Mouse (Mus musculus) macrophage (primary cell): ENCODE results near the gene Micu1. TPM values are rescaled to one million over a fixed set of nuclear protein-coding genes. Genes with fewer than 3 reads are reported as not detected.
"Not testable (repeated sequence)": the region's sequence is repeated elsewhere in the genome, so short reads cannot be mapped to it uniquely, and the experiment has no call there.

Experiments
- H3K27ac ChIP-seq: fragments of 350-480 bp; formaldehyde crosslinking; 2 replicates; pipeline ENCODE4 v1.9.0; 2021
- H3K36me3 ChIP-seq: fragments of 350-480 bp; formaldehyde crosslinking; 2 replicates; pipeline ENCODE4 v1.9.0; 2021; ENCODE audit errors: inconsistent target
- H3K4me3 ChIP-seq: fragments of 350-480 bp; formaldehyde crosslinking; 2 replicates; pipeline ENCODE4 v1.9.0; 2021; ENCODE audit errors: inconsistent target
- H3K79me2 ChIP-seq: fragments of 350-480 bp; formaldehyde crosslinking; 2 replicates; pipeline ENCODE4 v1.9.0; 2021; ENCODE audit errors: inconsistent target
- WGBS: methylation state at CpG from one replicate; pipeline ENCODE4 v1.1.7; 2026; ENCODE audit warnings: inconsistent platforms; ENCODE audit not compliant: missing documents; 5-methylcytosine and 5-hydroxymethylcytosine counted together
- polyA plus RNA-seq: library from polyadenylated mRNA; stranded (reverse); fragments of 250-400 nt; gene quantifications from 3 replicates; pipeline ENCODE4 v1.2.4, GENCODE M21; 2018; ENCODE audit warnings: inconsistent platforms

Gene Micu1
- polyA plus RNA-seq, 1 experiment from 2014 or later = 52.7 TPM

DNA sequence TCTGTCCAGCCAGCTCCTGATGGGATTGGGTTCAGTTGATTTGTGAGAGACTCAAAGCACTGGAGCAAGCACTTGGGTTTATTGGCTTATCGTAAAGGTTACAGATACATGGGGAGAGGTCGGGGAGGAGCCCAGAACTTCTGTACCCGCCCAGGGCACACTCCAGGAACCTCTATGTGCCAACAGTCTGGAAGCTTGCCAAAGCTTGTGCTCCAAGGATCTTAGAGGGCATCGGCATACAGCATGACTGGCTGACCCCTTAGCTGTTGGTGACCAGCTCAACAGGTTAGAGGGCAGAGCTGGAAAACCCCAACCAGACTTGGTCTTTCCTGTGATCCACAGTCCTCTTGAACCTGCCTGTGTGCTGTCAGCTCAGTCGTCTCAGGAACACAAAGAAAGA is 154.9 kb downstream of the Micu1 start:
- H3K27ac ChIP-seq = no peak overlapping the region
- no peaks in the 10 kb centered on the region for H3K36me3 ChIP-seq
- no peaks in the 10 kb centered on the region for H3K79me2 ChIP-seq
- H3K4me3 ChIP-seq = no peak overlapping the region
- 92% methylated on average over 5 of the region's 5 CpGs for WGBS

GRCm38 (mm10) chr10:59860684-59861083 is 158.4 kb downstream of the Micu1 start:
- Histone ChIP-seq H3K27ac (no peak overlapping the region), H3K79me2 (no peaks in the 10 kb centered on the region), H3K4me3 (no peak overlapping the region), H3K36me3 (peaks cover 23% of the 10 kb centered on the region)
- WGBS = 73% methylated on average over 9 of the region's 9 CpGs

- H3K27ac ChIP-seq = no peak overlapping the region
- peaks cover 23% of the 10 kb centered on the region for H3K36me3 ChIP-seq
- WGBS = 96% methylated on average over 10 of the region's 10 CpGs
- H3K79me2 ChIP-seq = no peaks in the 10 kb centered on the region
- no peak overlapping the region for H3K4me3 ChIP-seq
These were observed 158.9 kb downstream of the Micu1 start for GRCm38 (mm10) chr10:59861201-59861600.

GRCm38 (mm10) chr10:59862816-59863440 is 160.7 kb downstream of the Micu1 start:
- no peak overlapping the region for H3K4me3 ChIP-seq
- no peak overlapping the region for H3K27ac ChIP-seq
- peaks cover 23% of the 10 kb centered on the region for H3K36me3 ChIP-seq
- H3K79me2 ChIP-seq = no peaks in the 10 kb centered on the region
- WGBS = 95% methylated on average over 6 of the region's 6 CpGs

- H3K4me3 ChIP-seq = no peak overlapping the region
- WGBS = 89% methylated on average over 4 of the region's 4 CpGs
- H3K27ac ChIP-seq = no peak overlapping the region
These were observed 161.3 kb downstream of the Micu1 start for GRCm38 (mm10) chr10:59863620-59864019.

DNA sequence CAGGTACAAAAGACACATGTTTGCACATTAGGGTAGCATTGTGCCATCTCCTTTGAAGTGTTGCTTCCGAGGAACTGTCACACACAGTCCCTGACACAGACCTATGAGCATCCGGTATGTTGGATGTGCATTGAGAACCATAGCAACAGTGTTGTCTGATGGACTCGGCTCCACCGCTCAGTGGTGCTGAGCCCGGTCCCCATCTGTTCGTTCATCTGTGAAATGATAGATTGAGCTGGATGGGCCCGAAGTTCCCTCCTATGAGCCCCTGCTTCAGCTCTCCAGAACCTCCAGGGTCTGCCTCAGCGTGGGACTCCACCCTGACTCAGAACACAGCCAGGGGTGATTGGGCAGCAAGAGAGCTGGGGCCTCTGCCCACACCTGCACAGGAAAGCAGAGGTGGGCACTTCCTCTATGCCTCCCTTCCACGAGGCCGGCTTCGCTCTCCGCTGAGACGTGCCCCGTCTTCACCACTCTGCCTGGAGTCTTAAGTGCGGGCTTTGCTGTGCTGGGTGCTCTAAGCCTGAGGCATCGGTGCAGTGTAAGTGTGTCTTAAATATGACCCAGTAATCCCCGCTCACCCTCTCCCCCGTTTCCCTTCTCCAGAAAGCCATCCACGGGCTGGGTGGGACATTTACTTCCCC is 162.1 kb downstream of the Micu1 start:
- Histone ChIP-seq H3K27ac (no peak overlapping the region), H3K79me2 (no peaks in the 10 kb centered on the region), H3K4me3 (no peak overlapping the region), H3K36me3 (peaks cover 23% of the 10 kb centered on the region)
- 75% methylated on average over 19 of the region's 19 CpGs for WGBS

More at GRCm38 (mm10) chr10:59863620-59864019, 161.3 kb downstream of the Micu1 start:
- Histone ChIP-seq H3K36me3 (peaks cover 23% of the 10 kb centered on the region), H3K79me2 (no peaks in the 10 kb centered on the region)

DNA sequence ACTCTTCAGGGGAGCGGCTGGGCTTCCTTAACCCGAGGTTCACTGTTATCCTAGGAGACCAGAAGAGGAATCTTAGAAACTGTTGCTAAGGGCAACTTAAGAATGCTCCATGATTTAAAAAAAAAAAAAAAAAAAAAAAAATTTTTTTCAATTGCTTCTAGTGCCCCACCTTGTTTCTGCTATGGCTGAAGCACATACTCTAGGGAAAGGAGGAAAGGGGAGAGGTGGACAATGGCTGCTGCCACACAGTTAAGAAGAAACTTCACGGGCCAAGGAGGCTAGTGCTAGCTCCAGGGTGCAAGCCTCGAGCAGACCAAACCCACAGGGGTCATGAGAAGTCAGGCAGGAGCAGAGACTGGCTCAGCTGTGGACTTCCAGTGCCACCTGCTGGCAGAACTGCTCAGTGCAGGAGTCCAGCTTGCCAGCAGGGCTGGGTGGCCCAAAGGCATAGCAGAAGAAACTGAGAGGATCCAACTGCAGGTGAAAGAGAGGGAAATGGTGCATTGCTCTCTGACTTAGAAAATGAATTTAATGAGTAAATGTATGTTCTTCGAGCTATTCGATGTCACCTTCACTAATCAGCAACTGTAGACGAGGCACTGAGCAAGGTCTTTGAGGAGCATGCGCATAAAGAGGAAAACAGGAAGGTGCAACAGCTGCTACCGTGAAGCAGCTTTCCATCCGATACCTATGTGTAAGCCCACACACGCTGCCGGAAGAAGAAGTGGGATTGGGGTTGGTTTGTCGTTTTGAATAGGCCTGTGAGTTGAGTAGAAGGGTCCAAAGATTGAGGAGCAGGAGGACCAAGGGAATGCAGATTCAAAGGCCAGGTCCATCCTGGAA is 162.8 kb downstream of the Micu1 start:
- H3K36me3 ChIP-seq = peaks cover 23% of the 10 kb centered on the region
- no peaks in the 10 kb centered on the region for H3K79me2 ChIP-seq
- no peak overlapping the region for H3K27ac ChIP-seq
- no peak overlapping the region for H3K4me3 ChIP-seq
- WGBS = 13% methylated on average over 11 of the region's 13 CpGs

- H3K36me3 ChIP-seq = peaks cover 13% of the 10 kb centered on the region; the same call in 1 of the 2 replicates
- 95% methylated on average over 8 of the region's 11 CpGs for WGBS
- no peaks in the 10 kb centered on the region for H3K79me2 ChIP-seq
- H3K27ac ChIP-seq = no peak overlapping the region
- H3K4me3 ChIP-seq = no peak overlapping the region
These were observed 166.0 kb downstream of the Micu1 start for GRCm38 (mm10) chr10:59868266-59868665.

DNA sequence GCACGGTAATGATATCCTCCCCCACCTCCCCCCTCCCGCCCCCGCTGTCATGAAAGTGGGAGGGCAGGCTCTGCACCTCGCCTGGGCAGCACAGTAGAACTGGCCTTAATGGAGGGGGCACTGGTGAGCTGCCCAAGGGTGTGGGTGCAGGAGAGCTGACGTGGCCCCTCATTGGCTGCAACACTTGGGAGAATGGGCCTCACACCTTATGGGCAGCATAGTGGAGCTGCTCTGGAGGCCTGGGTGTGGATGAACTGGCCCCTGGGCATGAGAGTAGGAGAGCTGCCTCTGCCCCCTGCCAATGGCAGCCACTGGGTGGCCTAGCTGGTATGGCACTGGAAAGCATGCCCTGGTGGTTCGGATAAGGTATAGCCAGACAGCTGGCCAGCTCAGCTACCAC is 167.8 kb downstream of the Micu1 start:
- Histone ChIP-seq H3K27ac (no peak overlapping the region), H3K4me3 (no peak overlapping the region), H3K79me2 (no peaks in the 10 kb centered on the region), H3K36me3 (no peaks in the 10 kb centered on the region)
- WGBS = 97% methylated on average over 6 of the region's 6 CpGs

DNA sequence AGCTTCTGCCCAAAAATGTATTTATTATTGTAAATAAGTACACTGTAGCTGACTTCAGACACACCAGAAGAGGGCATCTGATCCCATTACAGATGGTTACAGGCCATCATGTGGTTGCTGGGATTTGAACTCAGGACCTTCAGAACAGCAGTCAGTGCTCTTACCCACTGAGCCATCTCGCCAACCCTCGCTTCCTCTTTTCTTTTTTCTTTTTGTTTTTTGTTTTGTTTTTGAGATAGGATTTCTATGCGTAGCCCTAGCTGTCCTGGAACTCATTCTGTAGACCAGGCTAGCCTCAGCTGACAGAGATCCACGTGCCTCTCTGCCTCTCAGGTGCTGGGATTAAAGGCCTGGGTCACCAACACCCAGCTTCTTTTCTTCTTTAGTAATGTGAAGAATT is 170.4 kb downstream of the Micu1 start:
- H3K36me3 ChIP-seq, H3K79me2 ChIP-seq, H3K27ac ChIP-seq, H3K4me3 ChIP-seq: not testable (repeated sequence)
- 79% methylated on average over 3 of the region's 4 CpGs for WGBS

- H3K79me2 ChIP-seq = no peaks in the 10 kb centered on the region
- H3K27ac ChIP-seq = no peak overlapping the region
- H3K4me3 ChIP-seq = no peak overlapping the region
- 94% methylated on average over 5 of the region's 5 CpGs for WGBS
- H3K36me3 ChIP-seq = no peaks in the 10 kb centered on the region
These were observed 170.9 kb downstream of the Micu1 start for GRCm38 (mm10) chr10:59873206-59873605.

DNA sequence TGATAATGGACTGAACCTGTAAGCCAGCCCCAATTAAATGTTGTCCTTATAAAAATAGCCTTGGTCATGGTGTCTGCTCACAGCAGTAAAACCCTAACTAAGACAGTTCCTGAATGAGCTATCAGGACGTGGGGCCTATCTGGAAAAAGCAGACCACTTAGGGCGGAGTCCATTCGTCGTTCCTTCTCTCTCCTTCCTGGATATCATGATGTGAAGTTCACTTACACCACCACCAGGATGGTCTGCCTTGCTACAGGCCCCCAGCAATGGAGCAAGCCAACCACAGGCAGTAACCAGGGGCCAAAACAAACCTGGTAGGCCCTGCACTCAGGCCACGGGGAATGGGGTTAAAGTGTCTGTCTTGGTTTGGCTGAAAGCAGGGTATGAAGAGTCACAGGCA is 171.3 kb downstream of the Micu1 start:
- Histone ChIP-seq H3K36me3 (no peaks in the 10 kb centered on the region), H3K79me2 (no peaks in the 10 kb centered on the region), H3K4me3 (no peak overlapping the region), H3K27ac (no peak overlapping the region)
- 89% methylated on average over 5 of the region's 5 CpGs for WGBS

- Histone ChIP-seq H3K4me3 (no peak overlapping the region), H3K27ac (no peak overlapping the region)
- 67% methylated on average over 1 of the region's 1 CpGs for WGBS
These were observed 173.1 kb downstream of the Micu1 start for GRCm38 (mm10) chr10:59875396-59875795.

GRCm38 (mm10) chr10:59876698-59877097 is 174.4 kb downstream of the Micu1 start:
- not testable (repeated sequence) for H3K4me3 ChIP-seq, H3K36me3 ChIP-seq, H3K27ac ChIP-seq
- peaks cover 19% of the 10 kb centered on the region for H3K79me2 ChIP-seq
- WGBS = 100% methylated on average over 1 of the region's 4 CpGs

More at GRCm38 (mm10) chr10:59875396-59875795, 173.1 kb downstream of the Micu1 start:
- Histone ChIP-seq H3K36me3 (no peaks in the 10 kb centered on the region), H3K79me2 (peaks cover 6% of the 10 kb centered on the region)
